Mouse (Mus musculus) thymus, adult 2 months (tissue): ENCODE data around the gene Tnfaip2.

Experiments
- CTCF ChIP-seq: fragments of 200-500 bp; IDR thresholded peaks from 2 replicates; pipeline ENCODE4 v1.5.1; 2012; ENCODE audit warnings: mild to moderate bottlenecking, control low read depth, low read length, moderate library complexity, borderline replicate concordance; ENCODE audit not compliant: control insufficient read depth, poor library complexity, insufficient read depth; ENCODE audit errors: extremely low read depth
- POLR2A ChIP-seq: fragments of 200-500 bp; IDR thresholded peaks from 2 replicates; pipeline ENCODE4 v1.6.1; 2012; ENCODE audit warnings: mild to moderate bottlenecking, low read length, control low read depth, moderate library complexity; ENCODE audit not compliant: control insufficient read depth, poor library complexity, insufficient read depth; ENCODE audit errors: extremely low read depth

- TF ChIP-seq CTCF (no peak), POLR2A (no peak)
These were observed 746 bp upstream of the Tnfaip2 start for GRCm38 (mm10) chr12:111441523-111441922.
